Mouse (Mus musculus) megakaryocyte, adult 5-6 weeks (primary cell): ENCODE data around the gene Sipa1l1. TPM values are rescaled to one million over a fixed set of nuclear protein-coding genes. Genes with fewer than 3 reads are reported as not detected.

Source experiments
- ATAC-seq: 2 replicates; pipeline ENCODE4 v1.8.0; 2016; ENCODE audit warnings: mild to moderate bottlenecking, inconsistent platforms; ENCODE audit not compliant: poor library complexity, severe bottlenecking
- total RNA-seq, 2 experiments: library from RNA; stranded (forward) in 1 of 2; stranded (reverse) in 1 of 2; fragments of 153-499, 151-499 nt in 1 of 2; fragments of 221-1000, 200-1000 nt in 1 of 2; gene quantifications; 2 replicates each; pipeline versions ENCODE4 v1.2.3 to v1.2.4; 2015 to 2017

Gene Sipa1l1
- total RNA-seq, 2 experiments from 2014 or later = 7.0 to 8.1 TPM

DNA sequence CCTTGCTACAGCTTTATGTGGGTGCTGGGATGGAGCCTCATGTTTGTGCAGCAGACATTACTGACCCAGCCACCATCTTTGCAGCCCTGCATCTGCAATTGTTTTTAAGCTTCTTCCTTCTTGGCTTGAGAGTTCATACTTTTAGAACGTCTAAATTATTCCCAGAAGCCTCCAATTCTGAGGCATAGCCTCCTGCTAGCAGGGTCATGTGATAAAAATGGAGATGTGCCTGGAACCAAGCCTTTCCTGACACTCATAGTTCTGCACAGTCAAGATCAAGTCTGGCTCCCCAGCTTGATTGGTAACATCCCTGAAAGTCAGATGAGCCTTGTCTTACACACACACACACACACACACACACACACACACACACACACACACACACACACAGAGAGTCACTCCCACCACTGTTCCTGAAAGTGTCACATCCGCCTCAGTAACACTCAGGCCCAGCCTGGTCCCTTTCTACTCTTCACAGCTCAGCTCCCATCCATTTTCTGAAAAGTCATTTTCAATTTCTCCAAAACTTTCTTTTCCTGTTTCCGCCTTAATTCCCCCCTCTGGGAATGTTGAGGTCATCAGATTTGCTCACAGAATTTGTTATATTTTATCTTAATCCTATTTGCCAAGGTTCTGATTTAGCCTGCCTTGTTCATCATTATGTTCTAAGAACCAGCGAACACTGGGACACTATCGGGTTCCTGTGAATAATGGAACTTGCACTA is 238.6 kb downstream of the Sipa1l1 start:
- ATAC-seq = no peak

GRCm38 (mm10) chr12:82408486-82408885 is 239.4 kb downstream of the Sipa1l1 start:
- ATAC-seq = no peak

- no peak for ATAC-seq
Measured at GRCm38 (mm10) chr12:82409686-82410472, 240.8 kb downstream of the Sipa1l1 start.

DNA sequence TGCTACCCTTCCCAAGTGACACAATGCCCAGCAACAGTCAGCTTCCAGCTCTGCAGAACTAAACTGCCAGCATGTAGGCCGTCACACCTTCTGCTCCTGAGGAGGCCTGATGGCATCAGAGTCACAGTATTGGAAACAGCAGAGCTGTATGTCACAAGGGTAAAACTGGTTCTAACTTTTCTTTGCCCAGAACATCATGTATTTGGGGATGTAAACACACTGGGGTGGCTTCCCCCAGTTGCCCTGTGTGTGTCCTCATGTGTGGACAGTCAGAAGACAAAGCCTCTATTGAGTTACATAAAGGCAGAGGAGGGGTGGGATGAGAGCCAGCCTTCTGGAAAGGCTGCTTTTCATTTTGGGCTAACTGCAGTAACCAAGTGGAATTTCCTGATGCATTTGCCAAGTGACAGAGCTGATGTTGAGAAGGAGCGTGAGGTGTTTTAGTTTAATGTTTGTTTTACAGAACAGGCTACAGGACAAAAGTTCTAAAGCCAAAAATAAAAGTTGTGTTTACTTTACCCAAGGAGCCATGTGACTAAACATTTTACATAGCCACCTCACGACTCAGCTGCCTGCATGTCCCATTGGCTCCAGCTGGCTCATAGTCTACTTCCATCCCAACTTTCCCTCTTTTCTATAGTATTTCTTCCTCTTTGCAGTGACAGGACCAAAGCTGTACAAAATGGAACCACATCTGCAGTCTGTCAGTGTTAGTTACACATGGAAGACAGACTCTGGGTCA is 243.3 kb downstream of the Sipa1l1 start:
- no peak for ATAC-seq

- ATAC-seq = no peak
Measured at GRCm38 (mm10) chr12:82415690-82416364, 246.7 kb downstream of the Sipa1l1 start.

DNA sequence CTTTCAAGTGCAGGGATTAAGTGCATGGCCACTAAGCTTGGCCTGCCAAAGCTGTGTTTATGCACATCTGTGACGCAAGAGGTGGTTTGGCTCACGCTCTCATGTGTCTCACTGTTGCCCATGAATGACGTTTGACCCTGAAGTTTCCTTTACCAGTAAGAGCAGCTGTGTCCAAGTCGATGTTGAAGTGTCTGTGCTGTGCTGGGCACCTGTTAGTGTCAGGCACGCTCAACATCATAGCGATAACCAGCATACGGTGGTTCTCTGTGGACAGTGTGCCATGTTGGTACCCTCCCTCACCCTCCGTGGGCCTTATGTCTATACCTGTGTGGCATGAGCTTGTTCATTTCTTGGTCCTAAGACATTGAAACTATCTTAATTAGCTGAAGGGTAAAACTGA is 249.9 kb downstream of the Sipa1l1 start:
- no peak for ATAC-seq

GRCm38 (mm10) chr12:82424783-82425182 is 255.7 kb downstream of the Sipa1l1 start:
- ATAC-seq = no peak

DNA sequence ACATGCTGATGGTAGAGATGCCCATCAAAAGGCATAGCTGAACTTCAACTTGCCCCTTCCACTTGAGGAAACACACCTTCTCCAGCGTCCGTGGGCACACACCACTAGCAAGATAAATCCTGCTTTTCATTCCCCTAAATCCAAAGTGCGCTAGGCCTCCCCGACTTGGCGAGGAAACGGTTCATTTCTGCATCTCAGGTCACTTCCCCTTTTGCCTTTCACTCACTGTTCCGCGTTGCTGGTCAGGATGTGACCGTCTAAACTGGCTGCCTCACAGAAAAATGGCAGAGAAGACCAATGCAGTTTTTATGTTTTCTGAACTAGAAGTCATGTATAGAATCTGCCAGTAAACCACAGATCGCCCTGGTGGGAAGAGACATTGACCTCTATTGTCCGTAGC is 256.7 kb downstream of the Sipa1l1 start:
- ATAC-seq = peak; percentile 73

- ATAC-seq = no peak
Measured at GRCm38 (mm10) chr12:82427416-82427815, 258.3 kb downstream of the Sipa1l1 start.

- no peak for ATAC-seq
Measured at GRCm38 (mm10) chr12:82428466-82428865, 259.3 kb downstream of the Sipa1l1 start.

- ATAC-seq = no peak
Measured at GRCm38 (mm10) chr12:82433311-82433710, 264.2 kb downstream of the Sipa1l1 start.

- no peak for ATAC-seq
Measured at GRCm38 (mm10) chr12:82434591-82434990, 265.5 kb downstream of the Sipa1l1 start.

DNA sequence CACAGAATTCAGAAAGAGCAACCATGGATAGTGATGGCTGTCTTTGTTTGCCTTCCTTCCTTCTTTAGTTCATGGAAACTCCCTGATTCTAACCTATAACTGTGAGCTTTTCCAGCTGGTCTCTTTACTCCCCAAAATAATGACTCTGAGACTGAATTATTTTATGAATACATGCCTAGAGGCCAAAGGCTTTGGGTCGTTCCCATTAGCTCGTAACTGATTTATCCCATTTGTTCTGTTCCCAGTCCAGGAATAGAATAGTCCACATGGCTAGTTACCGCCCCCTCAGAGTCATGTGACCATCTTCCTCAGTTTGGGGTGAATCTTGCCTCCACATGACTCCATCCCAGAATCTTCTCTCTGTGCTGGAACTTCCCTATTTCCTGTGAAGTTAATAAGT is 272.4 kb downstream of the Sipa1l1 start:
- no peak for ATAC-seq

GRCm38 (mm10) chr12:82446609-82447024 is 277.5 kb downstream of the Sipa1l1 start:
- peak; percentile 44 for ATAC-seq

DNA sequence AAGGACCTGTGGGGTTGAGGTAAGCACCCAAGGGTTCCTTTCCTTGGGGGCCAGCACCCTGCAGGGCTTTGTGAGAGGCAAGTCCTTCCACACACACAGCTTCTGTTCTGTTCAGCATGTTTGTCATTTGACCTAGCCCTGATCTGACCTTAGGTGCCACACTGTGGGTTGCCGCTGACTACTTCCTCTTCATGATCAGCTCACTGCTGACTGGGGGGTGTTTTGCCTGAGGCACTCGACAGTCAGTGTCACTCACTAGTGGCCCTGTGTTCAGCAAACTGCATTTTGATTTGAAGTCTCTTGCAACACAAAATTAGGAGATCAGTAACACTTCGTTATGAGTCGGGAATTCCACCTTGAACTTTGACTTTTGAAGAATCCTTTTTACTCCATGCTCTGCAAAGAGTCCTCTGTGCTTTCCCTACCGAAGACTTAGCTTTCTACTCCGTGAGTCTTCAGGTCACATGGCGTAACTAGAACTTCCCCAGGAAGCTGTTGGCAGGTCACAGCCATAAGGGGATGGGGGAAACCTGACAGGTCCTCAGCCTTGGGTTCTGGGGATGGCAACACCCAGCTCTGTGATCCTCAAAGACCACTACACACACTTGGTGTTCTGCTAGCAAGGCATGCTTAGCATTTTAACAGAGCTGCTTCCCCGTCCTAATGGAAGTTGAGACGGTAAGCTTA is 279.2 kb downstream of the Sipa1l1 start:
- ATAC-seq = peak; percentile 88

- ATAC-seq = no peak
Measured at GRCm38 (mm10) chr12:82452428-82452827, 283.3 kb downstream of the Sipa1l1 start.

- no peak for ATAC-seq
Measured at GRCm38 (mm10) chr12:82454415-82454814, 285.3 kb downstream of the Sipa1l1 start.

GRCm38 (mm10) chr12:82455700-82456413 is 286.7 kb downstream of the Sipa1l1 start:
- ATAC-seq = no peak

- ATAC-seq = no peak
Measured at GRCm38 (mm10) chr12:82456414-82456805, 287.3 kb downstream of the Sipa1l1 start.

DNA sequence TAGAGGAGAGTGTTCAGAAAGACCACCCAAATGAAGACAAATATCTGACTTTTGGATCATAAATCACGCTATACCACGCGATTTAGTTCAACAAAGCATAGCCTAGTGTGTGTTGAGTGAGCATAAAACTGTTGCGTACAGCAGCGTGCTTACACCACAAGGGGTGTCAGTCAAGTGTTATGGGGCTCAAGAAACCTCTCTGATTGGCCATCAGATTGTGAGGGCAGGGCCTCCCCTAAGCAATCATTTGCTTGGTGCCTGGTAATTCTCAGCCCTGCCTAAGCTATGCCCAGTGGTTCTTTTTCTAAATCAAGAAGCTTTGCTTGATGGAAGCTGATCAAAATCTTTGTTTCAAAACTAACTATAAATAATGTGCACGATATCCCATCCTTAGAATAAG is 288.5 kb downstream of the Sipa1l1 start:
- no peak for ATAC-seq
